Mouse (Mus musculus) spleen, adult 2 months (tissue): ENCODE results near the gene Fbxo47. TPM values are rescaled to one million over a fixed set of nuclear protein-coding genes. Genes with fewer than 3 reads are reported as not detected.
"Not testable (repeated sequence)": the region's sequence is repeated elsewhere in the genome, so short reads cannot be mapped to it uniquely, and the experiment has no call there.

Source experiments
- DNase-seq, 2 experiments: peaks; one replicate each; pipeline versions ENCODE4 v3.0.0 to v3.0.0-alpha.2; 2012 to 2021; ENCODE audit warnings: low spot score in 2 of 2, low read depth in 1 of 2
- H3K27ac ChIP-seq: fragments of 200-500 bp; 2 replicates; pipeline ENCODE4 v1.5.1; 2012; ENCODE audit warnings: low read length, inconsistent platforms; ENCODE audit not compliant: insufficient read depth
- H3K27me3 ChIP-seq: fragments of 200-500 bp; 2 replicates; pipeline ENCODE4 v1.6.1; 2012; ENCODE audit warnings: mild to moderate bottlenecking, moderate library complexity, low read length, inconsistent platforms; ENCODE audit not compliant: control insufficient read depth, insufficient read depth
- H3K36me3 ChIP-seq: fragments of 200-500 bp; 2 replicates; pipeline ENCODE4 v1.6.1; 2012; ENCODE audit warnings: mild to moderate bottlenecking, low read length, inconsistent platforms; ENCODE audit not compliant: control insufficient read depth, insufficient read depth
- H3K4me1 ChIP-seq: fragments of 200-500 bp; 2 replicates; pipeline ENCODE4 v1.6.1; 2011; ENCODE audit warnings: inconsistent platforms; ENCODE audit not compliant: control insufficient read depth, insufficient read depth, insufficient read length
- H3K4me3 ChIP-seq: fragments of 200-500 bp; 2 replicates; pipeline ENCODE4 v1.5.1; 2011; ENCODE audit warnings: mild to moderate bottlenecking, inconsistent platforms; ENCODE audit not compliant: insufficient read depth, insufficient read length; ENCODE audit errors: extremely low read depth
- CTCF ChIP-seq: fragments of 200-500 bp; IDR thresholded peaks from 2 replicates; pipeline ENCODE4 v1.5.1; 2011; ENCODE audit warnings: mild to moderate bottlenecking, inconsistent platforms; ENCODE audit not compliant: insufficient read depth, insufficient read length, insufficient replicate concordance; ENCODE audit errors: extremely low read depth
- POLR2A ChIP-seq: fragments of 200-500 bp; IDR thresholded peaks from 2 replicates; pipeline ENCODE4 v1.6.1; 2011; ENCODE audit warnings: low read depth, low read length, inconsistent platforms
- WGBS: fragments of 180-500 bp; shearing (Covaris S2); methylation state at CpG from one replicate; pipeline ENCODE4 v1.1.7; 2018; 5-methylcytosine and 5-hydroxymethylcytosine counted together
- polyA plus RNA-seq: library from polyadenylated mRNA; depleted of rRNA; stranded (reverse); fragments of >200 nt; gene quantifications from 2 replicates; pipeline ENCODE4 v1.2.3, GENCODE M21; 2012

The Fbxo47 gene
- polyA plus RNA-seq, 1 experiment: 0.20 TPM

GRCm38 (mm10) chr11:97840539-97840954, 43.4 kb downstream of the Fbxo47 start, which contains the start of gene B230217C12Rik:
TSS of gene B230217C12Rik (plus strand) at chr11:97840780.
- H3K4me1 ChIP-seq: peaks cover 11% of the 10 kb centered on the region; the same call in 1 of the 2 replicates
- WGBS: 8% methylated on average over 6 of the region's 6 CpGs
- TF ChIP-seq POLR2A (no peak), CTCF (0 out of 2 replicates have a peak, but pooled peaks have one; percentile 2)
- H3K27ac ChIP-seq: peak within 1 kb of the TSS; percentile 32; the same call in 1 of the 2 replicates
- H3K36me3 ChIP-seq: peaks cover 12% of the 10 kb centered on the region
- no peaks in the 10 kb centered on the region for H3K27me3 ChIP-seq
- peak within 1 kb of the TSS; percentile 55 for H3K4me3 ChIP-seq
- no peak for DNase-seq

GRCm38 (mm10) chr11:97840135-97840490, 43.8 kb downstream of the Fbxo47 start:
- WGBS: 58% methylated on average over 2 of the region's 2 CpGs
- Histone ChIP-seq H3K4me3 (no peak overlapping the region; the same call in 1 of the 2 replicates), H3K4me1 (peaks cover 11% of the 10 kb centered on the region; the same call in 1 of the 2 replicates), H3K27ac (no peak overlapping the region), H3K27me3 (no peaks in the 10 kb centered on the region), H3K36me3 (peaks cover 14% of the 10 kb centered on the region)
- TF ChIP-seq CTCF: no peak
- no peak for TF ChIP-seq POLR2A
- DNase-seq: no peak

GRCm38 (mm10) chr11:97839441-97840134, 44.4 kb downstream of the Fbxo47 start:
- peaks cover 11% of the 10 kb centered on the region; the same call in 1 of the 2 replicates for H3K4me1 ChIP-seq
- 87% methylated on average over 11 of the region's 11 CpGs for WGBS
- H3K27ac ChIP-seq: no peak overlapping the region
- H3K27me3 ChIP-seq: no peaks in the 10 kb centered on the region
- no peak for DNase-seq
- H3K4me3 ChIP-seq: no peak overlapping the region
- H3K36me3 ChIP-seq: peaks cover 19% of the 10 kb centered on the region
- TF ChIP-seq POLR2A (no peak), CTCF (no peak)

GRCm38 (mm10) chr11:97838779-97839440, 45.0 kb downstream of the Fbxo47 start:
- Histone ChIP-seq H3K4me3 (no peak overlapping the region), H3K36me3 (peaks cover 25% of the 10 kb centered on the region), H3K27me3 (no peaks in the 10 kb centered on the region), H3K27ac (no peak overlapping the region), H3K4me1 (peaks cover 11% of the 10 kb centered on the region; the same call in 1 of the 2 replicates)
- TF ChIP-seq CTCF (no peak), POLR2A (no peak)
- no peak for DNase-seq
- WGBS: 77% methylated on average over 10 of the region's 10 CpGs

GRCm38 (mm10) chr11:97837641-97838149, 46.3 kb downstream of the Fbxo47 start:
- H3K4me3 ChIP-seq: no peak overlapping the region
- WGBS: 55% methylated on average over 7 of the region's 7 CpGs
- no peak for DNase-seq
- no peak overlapping the region for H3K27ac ChIP-seq
- TF ChIP-seq CTCF: no peak
- TF ChIP-seq POLR2A: no peak
- no peaks in the 10 kb centered on the region for H3K27me3 ChIP-seq
- peaks cover 11% of the 10 kb centered on the region; the same call in 1 of the 2 replicates for H3K4me1 ChIP-seq
- H3K36me3 ChIP-seq: peaks cover 31% of the 10 kb centered on the region

- DNase-seq, H3K4me3 ChIP-seq, H3K27me3 ChIP-seq, H3K27ac ChIP-seq: not testable (repeated sequence)
- Histone ChIP-seq H3K36me3 (peaks cover 31% of the 10 kb centered on the region), H3K4me1 (peaks cover 11% of the 10 kb centered on the region; the same call in 1 of the 2 replicates)
- 82% methylated on average over 9 of the region's 9 CpGs for WGBS
Measured at GRCm38 (mm10) chr11:97837051-97837450, 46.9 kb downstream of the Fbxo47 start.

- TF ChIP-seq POLR2A: no peak
- TF ChIP-seq CTCF: no peak
- DNase-seq: no peak
- H3K4me3 ChIP-seq: no peak overlapping the region
- peaks cover 11% of the 10 kb centered on the region; the same call in 1 of the 2 replicates for H3K4me1 ChIP-seq
- H3K36me3 ChIP-seq: peaks cover 31% of the 10 kb centered on the region
- WGBS: 64% methylated on average over 8 of the region's 8 CpGs
- H3K27ac ChIP-seq: no peak overlapping the region
- H3K27me3 ChIP-seq: no peaks in the 10 kb centered on the region
Measured at GRCm38 (mm10) chr11:97836541-97836940, 47.4 kb downstream of the Fbxo47 start.
